Mouse (Mus musculus): ENCODE data around the gene Rnpepl1.

- TF ChIP-seq CTCF (IDR thresholded peaks at IDR 0.05; ENCODE audit: control insufficient read depth, insufficient read depth, insufficient replicate concordance, low read depth, low read length), result no peak
- TF ChIP-seq POLR2A (IDR thresholded peaks at IDR 0.05; ENCODE audit: control insufficient read depth, low read depth, low read length), result no peak
Observed at GRCm38 (mm10) chr1:92877431-92877978, 33.1 kb upstream of the Rnpepl1 start.
